Mouse (Mus musculus) forebrain, postnatal 0 days (tissue): ENCODE data around the gene Npb. TPM values are rescaled to one million over a fixed set of nuclear protein-coding genes. Genes with fewer than 3 reads are reported as not detected.

ENCODE experiments used
- ATAC-seq: fragments of 200-750 bp; cut with Nextera tagmentation; 2 replicates; pipeline ENCODE4 v1.8.0; 2017; ENCODE audit warnings: mild to moderate bottlenecking, moderate library complexity
- DNase-seq: peaks from one replicate; pipeline ENCODE4 v3.0.0-alpha.2; 2015
- H3K27ac ChIP-seq: fragments of 300-500 bp; sonication (generic); 2 replicates; pipeline ENCODE4 v1.5.1; 2014; ENCODE audit warnings: low read depth, mild to moderate bottlenecking, antibody characterized with exemption, low read length, moderate library complexity, mixed read lengths
- H3K27me3 ChIP-seq: fragments of 300-500 bp; sonication (generic); 2 replicates; pipeline ENCODE4 v1.6.1; 2014; ENCODE audit warnings: mild to moderate bottlenecking, low read length, mixed read lengths; ENCODE audit not compliant: insufficient read depth
- H3K36me3 ChIP-seq: fragments of 300-500 bp; sonication (generic); 2 replicates; pipeline ENCODE4 v1.6.1; 2014; ENCODE audit warnings: mild to moderate bottlenecking, moderate library complexity; ENCODE audit not compliant: insufficient read depth
- H3K4me1 ChIP-seq: fragments of 300-500 bp; sonication (generic); 2 replicates; pipeline ENCODE4 v1.6.1; 2014; ENCODE audit warnings: antibody characterized with exemption; ENCODE audit not compliant: insufficient read depth
- H3K4me2 ChIP-seq: fragments of 300-500 bp; sonication (generic); 2 replicates; pipeline ENCODE4 v1.6.1; 2014; ENCODE audit warnings: low read depth, mild to moderate bottlenecking, moderate library complexity
- H3K4me3 ChIP-seq: fragments of 300-500 bp; sonication (generic); 2 replicates; pipeline ENCODE4 v1.5.1; 2014; ENCODE audit warnings: low read depth, low read length, mixed read lengths
- H3K9ac ChIP-seq: fragments of 300-500 bp; sonication (generic); 2 replicates; pipeline ENCODE4 v1.6.1; 2014; ENCODE audit warnings: mild to moderate bottlenecking
- H3K9me3 ChIP-seq: fragments of 300-500 bp; sonication (generic); 2 replicates; pipeline ENCODE4 v1.6.1; 2016; ENCODE audit warnings: low read length
- CTCF ChIP-seq: sonication (generic); IDR thresholded peaks from 2 replicates; pipeline ENCODE4 v1.5.1; 2016; ENCODE audit warnings: antibody characterized with exemption, control low read depth, low read depth
- WGBS: fragments of 180-500 bp; shearing (Covaris S2); extraction: QIAGEN DNeasy Blood & Tissue Kit; methylation state at CpG from one replicate; pipeline ENCODE4 v1.1.7; 2014; 5-methylcytosine and 5-hydroxymethylcytosine counted together
- polyA plus RNA-seq: library from polyadenylated mRNA; unstranded; fragments of >200 nt; fragmentation: Nextera tagmentation; extraction: Ambion mirVana; gene quantifications from 2 replicates; pipeline ENCODE4 v1.2.1, GENCODE M21; 2015
- total RNA-seq: library from RNA; depleted of rRNA; stranded (reverse); fragments of >200 nt; gene quantifications from 2 replicates; pipeline ENCODE4 v1.2.3, GENCODE M21; 2014

Npb gene
- total and polyA plus RNA-seq, 2 experiments from 2014 or later = 0.42 TPM; not detected in 1

GRCm38 (mm10) chr11:120597240-120598235 is 10.7 kb upstream of the Npb start:
- ATAC-seq (peak; percentile 44), DNase-seq (no peak)
- TF ChIP-seq CTCF = no peak
- H3K4me3 ChIP-seq = peak overlapping the region; percentile 80
- H3K4me1 ChIP-seq = peaks cover 13% of the 10 kb centered on the region
- peak overlapping the region; percentile 93 for H3K4me2 ChIP-seq
- peak overlapping the region; percentile 85 for H3K27ac ChIP-seq
- H3K27me3 ChIP-seq = no peaks in the 10 kb centered on the region
- 7% methylated on average over 97 of the region's 99 CpGs for WGBS
- H3K36me3 ChIP-seq = peaks cover 57% of the 10 kb centered on the region
- H3K9me3 ChIP-seq = no peaks in the 10 kb centered on the region
- peak overlapping the region; percentile 91 for H3K9ac ChIP-seq

- Histone ChIP-seq H3K36me3 (peaks cover 55% of the 10 kb centered on the region), H3K27me3 (no peaks in the 10 kb centered on the region), H3K4me3 (peak within 1 kb of the TSS; percentile 80), H3K4me1 (peaks cover 13% of the 10 kb centered on the region), H3K9me3 (no peaks in the 10 kb centered on the region), H3K27ac (peak within 1 kb of the TSS; percentile 85), H3K4me2 (peak within 1 kb of the TSS; percentile 93), H3K9ac (peak within 1 kb of the TSS; percentile 91)
- WGBS = 3% methylated on average over 88 of the region's 88 CpGs
- DNase-seq (peak; percentile 98), ATAC-seq (peak; percentile 99)
- TF ChIP-seq CTCF = no peak
These were observed 9.8 kb upstream of the Npb start, which contains the start of the genes Alyref and Anapc11 for GRCm38 (mm10) chr11:120598283-120598989. Gene Alyref (minus strand): TSS chr11:120598365. Gene Anapc11 (plus strand): TSS chr11:120598421.

- Histone ChIP-seq H3K9ac (peak overlapping the region; percentile 91), H3K4me1 (peaks cover 13% of the 10 kb centered on the region), H3K4me3 (peak overlapping the region; percentile 80), H3K9me3 (no peaks in the 10 kb centered on the region), H3K4me2 (peak overlapping the region; percentile 84), H3K27ac (peak overlapping the region; percentile 79), H3K36me3 (peaks cover 49% of the 10 kb centered on the region), H3K27me3 (no peaks in the 10 kb centered on the region)
- DNase-seq (no peak), ATAC-seq (no peak)
- WGBS = 45% methylated on average over 17 of the region's 17 CpGs
- no peak for TF ChIP-seq CTCF
These were observed 9.2 kb upstream of the Npb start for GRCm38 (mm10) chr11:120598990-120599549.

GRCm38 (mm10) chr11:120600716-120601115 is 7.6 kb upstream of the Npb start:
- Histone ChIP-seq H3K4me2 (no peak overlapping the region), H3K27ac (no peak overlapping the region), H3K9ac (no peak overlapping the region), H3K36me3 (peaks cover 47% of the 10 kb centered on the region), H3K4me3 (no peak overlapping the region), H3K9me3 (no peaks in the 10 kb centered on the region), H3K4me1 (peaks cover 13% of the 10 kb centered on the region), H3K27me3 (no peaks in the 10 kb centered on the region)
- TF ChIP-seq CTCF = no peak
- WGBS = 97% methylated on average over 3 of the region's 3 CpGs
- ATAC-seq = no peak
- no peak for DNase-seq

GRCm38 (mm10) chr11:120603545-120603944 is 4.7 kb upstream of the Npb start:
- Histone ChIP-seq H3K27me3 (no peaks in the 10 kb centered on the region), H3K27ac (no peak overlapping the region), H3K4me2 (no peak overlapping the region), H3K4me1 (peaks cover 6% of the 10 kb centered on the region; the same call in 1 of the 2 replicates), H3K9me3 (no peaks in the 10 kb centered on the region), H3K4me3 (no peak overlapping the region), H3K9ac (no peak overlapping the region), H3K36me3 (peaks cover 52% of the 10 kb centered on the region)
- DNase-seq (no peak), ATAC-seq (no peak)
- no peak for TF ChIP-seq CTCF
- WGBS = 88% methylated on average over 2 of the region's 2 CpGs

GRCm38 (mm10) chr11:120605667-120606066 is 2.6 kb upstream of the Npb start:
- H3K9me3 ChIP-seq = no peaks in the 10 kb centered on the region
- no peak overlapping the region for H3K27ac ChIP-seq
- DNase-seq (no peak), ATAC-seq (no peak)
- H3K4me1 ChIP-seq = no peaks in the 10 kb centered on the region
- H3K27me3 ChIP-seq = no peaks in the 10 kb centered on the region
- WGBS = 86% methylated on average over 7 of the region's 7 CpGs
- H3K4me3 ChIP-seq = no peak overlapping the region
- peaks cover 65% of the 10 kb centered on the region for H3K36me3 ChIP-seq
- TF ChIP-seq CTCF = no peak
- no peak overlapping the region for H3K4me2 ChIP-seq
- no peak overlapping the region for H3K9ac ChIP-seq
